Mouse (Mus musculus) thymus, adult 2 months (tissue): ENCODE data around the gene Sfta2.

Experiments
- CTCF ChIP-seq: fragments of 200-500 bp; IDR thresholded peaks from 2 replicates; pipeline ENCODE4 v1.5.1; 2012; ENCODE audit warnings: mild to moderate bottlenecking, control low read depth, low read length, moderate library complexity, borderline replicate concordance; ENCODE audit not compliant: control insufficient read depth, poor library complexity, insufficient read depth; ENCODE audit errors: extremely low read depth
- POLR2A ChIP-seq: fragments of 200-500 bp; IDR thresholded peaks from 2 replicates; pipeline ENCODE4 v1.6.1; 2012; ENCODE audit warnings: mild to moderate bottlenecking, low read length, control low read depth, moderate library complexity; ENCODE audit not compliant: control insufficient read depth, poor library complexity, insufficient read depth; ENCODE audit errors: extremely low read depth

DNA sequence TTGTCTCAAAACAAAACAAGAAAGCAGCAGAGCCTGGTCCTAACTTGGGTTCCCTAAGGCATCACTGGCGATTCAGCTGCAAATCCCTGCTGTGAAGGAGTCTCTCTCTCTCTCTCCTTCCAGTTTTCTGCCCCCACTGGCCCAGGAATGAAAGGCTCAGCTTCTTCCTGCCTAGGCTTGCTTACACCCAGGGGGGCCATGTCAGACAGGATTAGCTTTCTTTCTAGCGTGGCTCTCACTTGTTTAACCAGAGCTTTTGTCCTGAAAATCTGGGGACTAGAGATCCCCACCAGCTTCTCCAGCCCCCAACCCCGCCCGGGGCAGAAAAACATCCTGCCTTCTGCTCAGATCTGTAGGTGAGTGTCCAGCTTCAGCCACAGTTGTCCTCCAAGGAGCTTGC is 13.0 kb upstream of the Sfta2 start:
- no peak for TF ChIP-seq CTCF
- no peak for TF ChIP-seq POLR2A
